ENCODE assay signal across 28 mouse cellular contexts in genomic region chr10:79736706-79737105, GRCm38 (mm10). TPM values are rescaled to one million over a fixed set of nuclear protein-coding genes. Genes with fewer than 3 reads are reported as not detected.
DNase-seq lines count a peak whose midpoint lies in the region; TF ChIP-seq lines count a peak whose summit lies in the region.
"Had no signal": no experiment of that assay in that cellular context is flagged by ENCODE, and none has a peak within 500 bp of the region (broad histone marks: within the 10 kb centered on the region; RNA-seq: fewer than 3 reads in every experiment).

No protein-coding gene starts in this region.

- WGBS in cerebellum, adult 2 months, result 46% methylated on average over 14 of the region's 14 CpGs

- peaks cover 3% of the 10 kb centered on the region; the same call in 1 of the 2 replicates for H3K4me1 ChIP-seq in cerebellum, adult 2 months (ENCODE audit: control insufficient read depth, insufficient read depth, low read length)
- H3K4me1 ChIP-seq: hindbrain, embryonic 13.5 days; intestine, embryonic 15.5 days had no signal

- H3K27me3 ChIP-seq in cerebellum, adult 2 months (ENCODE audit: control insufficient read depth, insufficient read depth, low read length), result no peaks in the 10 kb centered on the region
- H3K27me3 ChIP-seq: CH12.LX; intestine, embryonic 15.5 days; Patski had no signal

- no peak overlapping the region for H3K4me3 ChIP-seq in cerebellum, adult 2 months (replicated peaks; ENCODE audit: insufficient read depth, low read depth, low read length)
- H3K4me3 ChIP-seq: forebrain, embryonic 13.5 days; heart, embryonic 12.5 days; heart, embryonic 15.5 days; hindbrain, embryonic 10.5 days; hindbrain, embryonic 13.5 days; intestine, embryonic 15.5 days had no signal

- no peak for TF ChIP-seq POLR2A in cerebellum, adult 2 months (IDR thresholded peaks at IDR 0.05; ENCODE audit: borderline replicate concordance, insufficient read depth, low read length)

- no peak for TF ChIP-seq CTCF in cerebellum, adult 2 months (IDR thresholded peaks at IDR 0.05; ENCODE audit: borderline replicate concordance, insufficient read depth, low read depth, low read length)

- peak; percentile 49 for DNase-seq in adrenal gland, postnatal 14 days
- DNase-seq in adrenal gland, adult 8-10 months, result no peak
- peak; percentile 41 to 47 for DNase-seq in cerebellum, adult 2 months
- no peak for DNase-seq in cerebellum, postnatal 4 days (ENCODE audit: low spot score in 2 of 2)
- DNase-seq in kidney, postnatal 10 days, result peak; percentile 52
- no peak for DNase-seq in kidney, adult 18-20 months
- DNase-seq in 416B (ENCODE audit: low read depth), result peak; percentile 30
- DNase-seq in thymus, postnatal 4 days, result no peak
- DNase-seq: B cell, adult 2 months; cerebellum, adult 11 months; cerebellum, adult 8-10 months; gastrocnemius, postnatal 14 days; heart, adult 18-20 months; heart, postnatal 10 days; heart, postnatal 36 days had no signal

- no peak overlapping the region for H3K27ac ChIP-seq in cerebellum, adult 2 months (ENCODE audit: insufficient read depth, low read length)
- H3K27ac ChIP-seq: forebrain, embryonic 10.5 days; forebrain, embryonic 13.5 days; heart, embryonic 15.5 days; hindbrain, embryonic 10.5 days; hindbrain, embryonic 13.5 days; intestine, embryonic 15.5 days had no signal

RNA-seq across cellular contexts. Expression of gene Polrmt, which starts 9.7 kb away (rescaled TPM):
- 59.2 and 65.4 TPM in 2 replicates for total RNA-seq in adrenal gland, postnatal 14 days (2021)
- total RNA-seq in adrenal gland, adult 8-10 months (2022), result 10 to 100 TPM; 58.5 to 79.0 (median 70.8) TPM
- polyA plus RNA-seq in cerebellum, adult 2 months (2012; rRNA removed), result 74.7 and 80.4 TPM in 2 replicates

RNA-seq across cellular contexts. Expression of gene Fgf22, which starts 18.2 kb away (rescaled TPM):
- total RNA-seq in adrenal gland, postnatal 14 days (2021), result not detected in 2 replicates
- total RNA-seq in adrenal gland, adult 8-10 months (2022), result 1 to 10 TPM in 2 of 4 experiments, under 1 TPM in 1, not detected in 1; 0.38 to 1.2 (median 1.1) TPM
- polyA plus RNA-seq in cerebellum, adult 2 months (2012; rRNA removed), result 10.6 and 11.1 TPM in 2 replicates
- total RNA-seq: adrenal gland, postnatal 4 days; CH12.LX; gastrocnemius, adult 18-20 months; gastrocnemius, postnatal 14 days; heart, adult 18-20 months; heart, postnatal 10 days; heart, postnatal 36 days had no signal
- polyA plus RNA-seq: G1E; gonadal fat pad, adult 2 months had no signal

RNA-seq across cellular contexts. Expression of gene Hcn2, which starts 20.3 kb away (rescaled TPM):
- 7.1 and 10.6 TPM in 2 replicates for total RNA-seq in adrenal gland, postnatal 14 days (2021)
- 10 to 100 TPM in 2 of 4 experiments, 1 to 10 TPM in 2; 8.1 to 10.9 (median 10.3) TPM for total RNA-seq in adrenal gland, adult 8-10 months (2022)
- polyA plus RNA-seq in cerebellum, adult 2 months (2012; rRNA removed), result 227 and 270 TPM in 2 replicates
- polyA plus RNA-seq: forebrain, embryonic 10.5 days; heart, embryonic 12.5 days had no signal

RNA-seq across cellular contexts. Expression of gene Rnf126, which starts 30.0 kb away (rescaled TPM):
- total RNA-seq in adrenal gland, postnatal 14 days (2021), result 54.7 and 56.5 TPM in 2 replicates
- total RNA-seq in adrenal gland, adult 8-10 months (2022), result 10 to 100 TPM; 45.2 to 61.9 (median 50.8) TPM
- polyA plus RNA-seq in cerebellum, adult 2 months (2012; rRNA removed), result 126 and 127 TPM in 2 replicates

RNA-seq across cellular contexts. Expression of gene Bsg, which starts 32.4 kb away (rescaled TPM):
- total RNA-seq in adrenal gland, postnatal 14 days (2021), result 598 and 707 TPM in 2 replicates
- 100 to 1,000 TPM; 578 to 598 (median 581) TPM for total RNA-seq in adrenal gland, adult 8-10 months (2022)
- 1,261 and 1,264 TPM in 2 replicates for polyA plus RNA-seq in cerebellum, adult 2 months (2012; rRNA removed)

Comparison
In these comparisons a context has a peak if more than half of its experiments do, and no peak if none do; other contexts are left out.
1. DNase-seq: peak in adrenal gland, postnatal 14 days (single experiment), cerebellum, adult 2 months (2 of 2), kidney, postnatal 10 days (single experiment) and 416B (single experiment); none in adrenal gland, adult 8-10 months (single experiment), cerebellum, postnatal 4 days (0 of 2), kidney, adult 18-20 months (single experiment) and thymus, postnatal 4 days (single experiment).